Mouse (Mus musculus) CH12.LX (cell line): Measurements from ENCODE around the gene Rab4b.

Experiments
- CHD2 ChIP-seq: IDR thresholded peaks from 2 replicates; pipeline ENCODE4 v1.6.1; 2011; ENCODE audit warnings: low read length, improper control_type of control experiment
- CTCF ChIP-seq, 2 experiments: IDR thresholded peaks in 1 of 2; conservative IDR thresholded peaks in 1 of 2; 2 replicates each; pipeline ENCODE4 v1.5.1; 2011 to 2012; ENCODE audit warnings: low read depth in 2 of 2, low read length in 2 of 2, improper control_type of control experiment in 1 of 2, inconsistent platforms in 1 of 2, mild to moderate bottlenecking in 1 of 2, moderate library complexity in 1 of 2
- E2F4 ChIP-seq: IDR thresholded peaks from 2 replicates; pipeline ENCODE4 v1.6.1; 2011; ENCODE audit warnings: low read depth, low read length, improper control_type of control experiment; ENCODE audit not compliant: insufficient replicate concordance
- KAT2A ChIP-seq: IDR thresholded peaks from 2 replicates; pipeline ENCODE4 v1.6.1; 2012; ENCODE audit warnings: low read length, improper control_type of control experiment, inconsistent platforms; ENCODE audit not compliant: insufficient replicate concordance
- MAFK ChIP-seq: IDR thresholded peaks from 2 replicates; pipeline ENCODE4 v1.6.1; 2011; ENCODE audit warnings: low read length, improper control_type of control experiment; ENCODE audit not compliant: insufficient replicate concordance
- MXI1 ChIP-seq: IDR thresholded peaks from 2 replicates; pipeline ENCODE4 v1.6.1; 2011; ENCODE audit warnings: mild to moderate bottlenecking, low read depth, low read length, improper control_type of control experiment
- MYC ChIP-seq: IDR thresholded peaks from 2 replicates; pipeline ENCODE4 v1.6.1; 2011; ENCODE audit warnings: low read depth, mild to moderate bottlenecking, improper control_type of control experiment, low read length
- POLR2A ChIP-seq: IDR thresholded peaks from 2 replicates; pipeline ENCODE4 v1.6.1; 2011; ENCODE audit warnings: low read depth, mild to moderate bottlenecking, improper control_type of control experiment, low read length
- SIN3A ChIP-seq: IDR thresholded peaks from 2 replicates; pipeline ENCODE4 v1.6.1; 2012; ENCODE audit warnings: low read length, improper control_type of control experiment, inconsistent platforms
- SMC3 ChIP-seq: IDR thresholded peaks from 2 replicates; pipeline ENCODE4 v1.6.1; 2011; ENCODE audit warnings: low read depth, low read length, improper control_type of control experiment
- USF1 ChIP-seq: IDR thresholded peaks from 2 replicates; pipeline ENCODE4 v1.6.1; 2014; ENCODE audit warnings: low read depth, mild to moderate bottlenecking, inconsistent platforms, low read length, improper control_type of control experiment

DNA sequence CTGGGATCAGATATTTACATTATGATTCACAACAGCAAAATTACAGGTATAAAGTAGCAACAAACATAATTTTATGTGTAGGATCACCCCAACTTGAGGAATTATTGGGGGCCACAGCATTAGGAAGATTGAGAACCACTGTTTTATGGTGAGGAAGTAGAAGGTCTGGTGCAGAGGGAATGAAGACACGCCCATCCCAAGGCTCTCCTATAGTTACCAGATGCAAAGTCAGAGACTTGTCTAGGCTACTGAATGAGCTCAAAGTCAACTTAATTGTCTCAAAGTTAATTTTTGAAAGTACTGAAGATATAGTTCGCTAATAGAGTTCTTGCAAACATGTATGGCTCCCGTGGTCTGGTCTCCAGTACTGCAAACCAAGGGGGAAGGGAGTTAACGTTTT, 44.9 kb downstream of the Rab4b start:
- TF ChIP-seq SIN3A, result no peak
- TF ChIP-seq CTCF (conservative IDR thresholded peaks at IDR 0.05 in 1 of 2, IDR thresholded peaks at IDR 0.05 in 1 of 2; ENCODE audit: low read depth in 2 of 2, low read length in 2 of 2), result no peak
- no peak for TF ChIP-seq POLR2A
- no peak for TF ChIP-seq MXI1
- no peak for TF ChIP-seq SMC3
- TF ChIP-seq MAFK, result no peak
- TF ChIP-seq USF1, result no peak
- no peak for TF ChIP-seq KAT2A
- no peak for TF ChIP-seq CHD2
- no peak for TF ChIP-seq MYC
- TF ChIP-seq E2F4, result no peak
